Mouse (Mus musculus): ENCODE measurements at regions not wholly inside any gene's neighbourhood (a gene's known extent, or its start where the extent isn't known, plus 50 kb on each side); places are given as distances from the start of the nearest gene placed in this dataset.

- DNase-seq: no peak
These were observed 195.5 kb upstream of the Sp8 start for GRCm38 (mm10) chr12:118650483-118651160.

DNA sequence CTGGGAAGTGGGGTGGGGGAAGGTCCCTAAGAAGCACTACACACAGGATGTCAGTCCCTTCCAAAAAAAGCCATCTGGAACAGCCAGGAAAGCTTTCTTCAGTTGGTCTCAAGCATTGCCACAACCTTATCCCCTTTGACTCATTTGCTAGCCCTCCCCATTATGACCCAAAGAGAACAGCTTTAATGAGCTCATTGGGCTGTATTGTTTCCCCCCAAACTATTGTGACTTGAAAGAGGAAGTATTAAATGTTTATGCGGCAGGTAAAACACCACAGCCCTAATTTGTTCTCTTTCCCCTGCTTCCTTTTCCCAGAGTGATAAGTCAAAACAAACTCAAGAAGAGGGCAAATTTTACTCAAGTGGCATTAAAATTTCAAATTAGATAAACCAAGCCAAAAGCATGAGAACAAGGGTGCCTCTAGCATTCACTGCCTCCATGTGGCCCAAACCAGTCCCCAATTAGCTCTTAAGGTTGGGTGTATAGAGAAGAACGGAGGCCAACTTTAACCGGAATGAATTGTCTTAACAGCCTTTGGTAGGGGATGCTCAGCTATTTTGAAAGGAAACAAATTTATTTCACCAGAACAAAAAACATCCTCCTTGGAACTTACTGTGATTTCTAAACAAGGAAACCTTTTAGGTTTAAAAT, 196.7 kb upstream of the Sp8 start:
- DNase-seq: no peak

GRCm38 (mm10) chr12:118648673-118649072, 197.5 kb upstream of the Sp8 start:
- no peak for DNase-seq

- DNase-seq: no peak
These were observed 198.7 kb upstream of the Sp8 start for GRCm38 (mm10) chr12:118647270-118648042.

GRCm38 (mm10) chr12:118640925-118641324, 205.2 kb upstream of the Sp8 start:
- DNase-seq: no peak

- DNase-seq: no peak
These were observed 208.9 kb upstream of the Sp8 start for GRCm38 (mm10) chr12:118637214-118637613.

DNA sequence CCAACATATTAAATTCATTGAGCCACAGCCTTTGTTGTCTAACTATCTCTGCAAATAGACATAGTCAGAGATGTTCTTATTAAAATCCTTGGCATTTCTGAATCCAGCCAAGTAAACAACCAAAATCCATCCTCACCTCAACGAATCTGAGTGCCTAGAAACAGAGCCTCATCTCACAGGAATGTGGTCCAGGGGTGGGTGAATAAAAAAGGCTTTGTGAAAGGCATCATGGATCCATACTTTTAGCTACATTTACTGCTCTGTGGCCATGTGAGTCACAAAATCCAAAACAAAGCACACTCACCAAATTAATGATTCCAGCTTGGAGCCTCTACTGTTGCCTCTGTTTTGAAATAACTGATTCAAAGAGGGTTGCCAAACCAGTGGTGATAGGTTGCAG, 210.7 kb upstream of the Sp8 start:
- DNase-seq: no peak

- DNase-seq: no peak
These were observed 215.8 kb upstream of the Sp8 start for GRCm38 (mm10) chr12:118630373-118630772.

DNA sequence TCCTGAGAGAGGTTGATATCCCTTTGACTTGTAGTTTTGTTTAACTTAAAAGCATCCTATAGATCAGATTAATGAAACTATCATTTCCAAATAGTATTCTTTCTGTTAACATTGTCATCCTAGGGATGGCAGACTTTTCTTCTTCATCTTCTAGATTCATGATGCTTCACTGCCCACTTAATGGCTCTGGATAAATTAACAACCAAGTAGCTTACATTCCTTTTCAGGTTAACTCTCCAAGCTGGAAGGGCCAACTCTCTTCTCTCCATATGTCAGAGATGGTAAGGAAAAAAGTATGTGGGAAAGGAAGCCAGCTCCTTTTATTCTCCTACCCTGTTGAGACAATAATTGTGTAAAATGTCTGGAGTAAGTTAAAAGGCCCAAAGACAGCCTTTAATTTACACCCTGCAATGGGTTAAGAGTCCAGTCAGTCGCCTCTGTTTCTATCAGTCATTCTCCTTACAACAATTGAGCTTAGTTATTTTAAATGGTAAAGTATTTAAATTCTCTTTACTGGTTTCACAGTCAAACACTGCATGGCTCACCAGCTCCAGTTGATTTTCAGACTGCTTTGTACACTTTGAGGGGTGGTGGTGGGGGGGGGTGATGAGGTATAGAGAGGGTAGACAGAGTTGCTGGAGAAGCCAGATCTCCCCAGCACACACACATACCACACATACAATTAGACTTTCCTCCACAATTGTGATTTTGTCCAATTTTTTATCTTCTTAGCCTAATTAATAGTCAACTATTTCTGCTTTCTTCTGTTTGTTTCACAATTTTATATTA, 224.2 kb upstream of the Sp8 start:
- DNase-seq: no peak

- no peak for DNase-seq
These were observed 225.1 kb upstream of the Sp8 start for GRCm38 (mm10) chr12:118620847-118621636.

- no peak for DNase-seq
These were observed 249.1 kb upstream of the Sp8 start for GRCm38 (mm10) chr12:118597015-118597414.

DNA sequence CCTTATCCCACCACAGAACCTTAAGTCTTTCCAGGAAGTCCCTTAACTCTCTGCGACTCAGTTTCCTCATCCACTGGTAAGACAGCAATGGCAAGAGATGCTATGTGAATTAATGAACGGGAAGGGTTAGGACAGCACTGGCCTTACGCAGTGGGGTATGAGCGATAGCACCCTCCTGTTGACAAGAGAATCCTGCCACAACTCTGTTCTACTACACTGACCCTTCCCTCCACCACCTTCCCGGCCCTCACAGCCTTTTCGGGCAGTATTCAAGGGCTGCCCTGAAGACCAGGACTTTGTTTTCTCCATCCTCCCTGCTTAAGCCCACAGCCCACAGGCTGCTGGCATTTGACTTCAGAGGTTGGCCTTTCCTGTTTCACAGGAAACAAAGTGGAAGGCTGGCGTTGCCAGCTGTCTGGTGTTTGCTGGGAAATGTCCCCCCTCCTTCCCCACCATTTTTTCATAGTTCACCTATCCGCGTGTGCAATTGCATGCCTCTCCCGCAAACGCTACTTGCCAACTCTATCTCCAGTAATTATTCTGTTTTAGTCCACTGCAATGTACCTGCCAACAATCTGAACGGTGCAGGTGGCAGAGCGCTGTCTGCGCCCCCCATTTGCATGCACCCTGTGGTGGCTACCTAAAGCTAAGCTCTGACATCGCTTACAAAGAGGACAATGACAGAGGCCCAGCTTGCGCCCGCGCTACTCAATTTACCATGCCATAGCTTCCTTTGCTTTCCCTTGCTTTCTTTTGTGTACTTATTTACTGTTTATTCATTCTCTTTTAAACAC, 251.2 kb upstream of the Sp8 start:
- DNase-seq: no peak

GRCm38 (mm10) chr12:118583829-118584628, 262.1 kb upstream of the Sp8 start:
- DNase-seq: peak; percentile 28

GRCm38 (mm10) chr12:118569811-118570210, 268.6 kb upstream of the Sp4 start:
- no peak for DNase-seq

GRCm38 (mm10) chr12:118566681-118567080, 265.4 kb upstream of the Sp4 start:
- no peak for DNase-seq

GRCm38 (mm10) chr12:118564394-118565112, 263.3 kb upstream of the Sp4 start:
- no peak for DNase-seq

GRCm38 (mm10) chr12:118562226-118562625, 261.0 kb upstream of the Sp4 start:
- DNase-seq: no peak

DNA sequence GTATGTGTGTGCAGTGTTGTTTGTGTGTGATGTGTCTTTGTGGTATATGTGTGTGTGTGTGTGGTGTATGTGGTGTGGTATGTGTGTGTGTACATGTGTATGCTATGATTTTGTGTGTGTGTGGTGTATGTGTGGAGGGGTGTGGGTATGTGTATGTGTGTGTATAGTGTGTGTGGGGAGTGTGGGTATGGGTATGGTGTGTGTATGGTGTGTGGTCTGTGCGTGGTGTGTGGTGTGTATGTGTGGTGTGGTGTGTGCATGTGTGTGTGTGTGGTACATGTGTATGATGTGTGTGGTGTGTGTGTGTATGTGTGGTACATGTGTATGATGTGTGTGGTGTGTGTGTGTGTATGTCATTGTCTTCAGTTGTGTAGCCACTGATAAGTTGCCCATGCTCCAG, 247.8 kb upstream of the Sp4 start:
- no peak for DNase-seq

GRCm38 (mm10) chr12:118540336-118540735, 239.1 kb upstream of the Sp4 start:
- DNase-seq: no peak

GRCm38 (mm10) chr12:118530514-118530913, 229.3 kb upstream of the Sp4 start:
- DNase-seq: no peak

Measured in cerebellum, adult 9-11 months (tissue).